Mouse (Mus musculus): ENCODE measurements around the gene Pcdh8. TPM values are rescaled to one million over a fixed set of nuclear protein-coding genes. Genes with fewer than 3 reads are reported as not detected.

Gene Pcdh8
- polyA plus RNA-seq, 1 experiment from 2014 or later, result 0.97 TPM

GRCm38 (mm10) chr14:79787918-79788317 lies 16.8 kb upstream of the Pcdh8 start:
- DNase-seq (ENCODE audit: low spot score), result no peak
- Histone ChIP-seq H3K4me3 (ENCODE audit: low read depth, low read length) (no peak overlapping the region), H3K4me1 (replicated peaks; ENCODE audit: control insufficient read depth, insufficient read depth) (no peaks in the 10 kb centered on the region), H3K27ac (replicated peaks) (no peak overlapping the region), H3K4me2 (replicated peaks; ENCODE audit: low read depth) (no peak overlapping the region), H3K36me3 (ENCODE audit: control insufficient read depth, insufficient read depth, low read length) (no peaks in the 10 kb centered on the region), H3K9ac (ENCODE audit: low read length) (no peak overlapping the region), H3K9me3 (ENCODE audit: control insufficient read depth, low read length) (no peaks in the 10 kb centered on the region), H3K27me3 (ENCODE audit: control insufficient read depth, insufficient read depth, low read length) (no peaks in the 10 kb centered on the region)
- no peak for ATAC-seq (ENCODE audit: low FRiP score, low TSS enrichment)
- TF ChIP-seq EP300 (optimal IDR thresholded peaks at IDR 0.05) (no peak), CTCF (IDR thresholded peaks at IDR 0.05; ENCODE audit: low read depth) (no peak)
- WGBS, result 74% methylated on average over 6 of the region's 6 CpGs

- no peak for ATAC-seq (ENCODE audit: low FRiP score, low TSS enrichment)
- Histone ChIP-seq H3K36me3 (ENCODE audit: control insufficient read depth, insufficient read depth, low read length) (no peaks in the 10 kb centered on the region), H3K27ac (replicated peaks) (no peak overlapping the region), H3K9ac (ENCODE audit: low read length) (no peak overlapping the region), H3K4me3 (ENCODE audit: low read depth, low read length) (no peak overlapping the region), H3K27me3 (ENCODE audit: control insufficient read depth, insufficient read depth, low read length) (no peaks in the 10 kb centered on the region), H3K4me2 (replicated peaks; ENCODE audit: low read depth) (no peak overlapping the region), H3K9me3 (ENCODE audit: control insufficient read depth, low read length) (no peaks in the 10 kb centered on the region), H3K4me1 (replicated peaks; ENCODE audit: control insufficient read depth, insufficient read depth) (no peaks in the 10 kb centered on the region)
- DNase-seq (ENCODE audit: low spot score), result peak; percentile 25
- 26% methylated on average over 4 of the region's 4 CpGs for WGBS
- TF ChIP-seq EP300 (optimal IDR thresholded peaks at IDR 0.05) (no peak), CTCF (IDR thresholded peaks at IDR 0.05; ENCODE audit: low read depth) (no peak)
Observed at GRCm38 (mm10) chr14:79785400-79785799, 14.3 kb upstream of the Pcdh8 start.

GRCm38 (mm10) chr14:79780889-79781288 lies 9.8 kb upstream of the Pcdh8 start:
- H3K27ac ChIP-seq (replicated peaks), result no peak overlapping the region
- TF ChIP-seq EP300 (optimal IDR thresholded peaks at IDR 0.05) (no peak), CTCF (IDR thresholded peaks at IDR 0.05; ENCODE audit: low read depth) (no peak)
- H3K9me3 ChIP-seq (ENCODE audit: control insufficient read depth, low read length), result no peaks in the 10 kb centered on the region
- ATAC-seq (ENCODE audit: low FRiP score, low TSS enrichment) (no peak), DNase-seq (ENCODE audit: low spot score) (no peak)
- no peak overlapping the region for H3K4me3 ChIP-seq (ENCODE audit: low read depth, low read length)
- no peak overlapping the region for H3K9ac ChIP-seq (ENCODE audit: low read length)
- H3K4me1 ChIP-seq (replicated peaks; ENCODE audit: control insufficient read depth, insufficient read depth), result no peaks in the 10 kb centered on the region
- WGBS, result 53% methylated on average over 1 of the region's 1 CpGs
- H3K36me3 ChIP-seq (ENCODE audit: control insufficient read depth, insufficient read depth, low read length), result no peaks in the 10 kb centered on the region
- H3K4me2 ChIP-seq (replicated peaks; ENCODE audit: low read depth), result no peak overlapping the region
- no peaks in the 10 kb centered on the region for H3K27me3 ChIP-seq (ENCODE audit: control insufficient read depth, insufficient read depth, low read length)

- H3K4me1 ChIP-seq (replicated peaks; ENCODE audit: control insufficient read depth, insufficient read depth), result no peaks in the 10 kb centered on the region
- H3K27me3 ChIP-seq (ENCODE audit: control insufficient read depth, insufficient read depth, low read length), result no peaks in the 10 kb centered on the region
- ATAC-seq (ENCODE audit: low FRiP score, low TSS enrichment) (no peak), DNase-seq (ENCODE audit: low spot score) (no peak)
- no peaks in the 10 kb centered on the region for H3K36me3 ChIP-seq (ENCODE audit: control insufficient read depth, insufficient read depth, low read length)
- no peak overlapping the region for H3K9ac ChIP-seq (ENCODE audit: low read length)
- no peak overlapping the region for H3K4me2 ChIP-seq (replicated peaks; ENCODE audit: low read depth)
- no peak overlapping the region for H3K27ac ChIP-seq (replicated peaks)
- no peak for TF ChIP-seq CTCF (IDR thresholded peaks at IDR 0.05; ENCODE audit: low read depth)
- no peak for TF ChIP-seq EP300 (optimal IDR thresholded peaks at IDR 0.05)
- no peaks in the 10 kb centered on the region for H3K9me3 ChIP-seq (ENCODE audit: control insufficient read depth, low read length)
- 28% methylated on average over 6 of the region's 6 CpGs for WGBS
- H3K4me3 ChIP-seq (ENCODE audit: low read depth, low read length), result no peak overlapping the region
Observed at GRCm38 (mm10) chr14:79780332-79780731, 9.2 kb upstream of the Pcdh8 start.

DNA sequence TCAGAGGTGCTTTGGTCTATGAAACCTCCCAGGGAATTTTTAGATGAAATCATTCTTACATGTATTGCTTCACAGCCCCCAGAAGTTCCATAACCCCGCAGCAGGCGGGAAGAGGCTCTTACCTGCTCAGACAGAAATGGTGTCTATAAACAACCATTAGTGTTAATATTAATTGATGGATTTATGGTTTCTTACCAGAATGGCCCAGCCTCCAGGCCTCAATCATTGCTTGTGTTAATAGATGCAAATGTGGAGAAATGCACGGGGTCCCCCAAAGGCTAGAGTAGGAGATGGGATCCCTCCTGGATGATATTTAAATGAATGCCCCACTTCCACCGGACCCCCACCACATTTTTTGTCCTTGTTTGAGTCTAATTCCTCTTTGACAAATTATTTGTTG lies 8.7 kb upstream of the Pcdh8 start:
- 50% methylated on average over 4 of the region's 4 CpGs for whole genome bisulfite sequencing
- H3K4me2 ChIP-seq (replicated peaks; ENCODE audit: low read depth), result no peak overlapping the region
- H3K9me3 ChIP-seq (ENCODE audit: control insufficient read depth, low read length), result no peaks in the 10 kb centered on the region
- TF ChIP-seq CTCF (IDR thresholded peaks at IDR 0.05; ENCODE audit: low read depth) (no peak), EP300 (optimal IDR thresholded peaks at IDR 0.05) (no peak)
- no peak overlapping the region for H3K4me3 ChIP-seq (ENCODE audit: low read depth, low read length)
- ATAC-seq (ENCODE audit: low FRiP score, low TSS enrichment), result no peak
- no peak overlapping the region for H3K9ac ChIP-seq (ENCODE audit: low read length)
- DNase-seq (ENCODE audit: low spot score), result no peak
- H3K27me3 ChIP-seq (ENCODE audit: control insufficient read depth, insufficient read depth, low read length), result no peaks in the 10 kb centered on the region
- no peaks in the 10 kb centered on the region for H3K36me3 ChIP-seq (ENCODE audit: control insufficient read depth, insufficient read depth, low read length)
- H3K4me1 ChIP-seq (replicated peaks; ENCODE audit: control insufficient read depth, insufficient read depth), result no peaks in the 10 kb centered on the region
- H3K27ac ChIP-seq (replicated peaks), result no peak overlapping the region

DNA sequence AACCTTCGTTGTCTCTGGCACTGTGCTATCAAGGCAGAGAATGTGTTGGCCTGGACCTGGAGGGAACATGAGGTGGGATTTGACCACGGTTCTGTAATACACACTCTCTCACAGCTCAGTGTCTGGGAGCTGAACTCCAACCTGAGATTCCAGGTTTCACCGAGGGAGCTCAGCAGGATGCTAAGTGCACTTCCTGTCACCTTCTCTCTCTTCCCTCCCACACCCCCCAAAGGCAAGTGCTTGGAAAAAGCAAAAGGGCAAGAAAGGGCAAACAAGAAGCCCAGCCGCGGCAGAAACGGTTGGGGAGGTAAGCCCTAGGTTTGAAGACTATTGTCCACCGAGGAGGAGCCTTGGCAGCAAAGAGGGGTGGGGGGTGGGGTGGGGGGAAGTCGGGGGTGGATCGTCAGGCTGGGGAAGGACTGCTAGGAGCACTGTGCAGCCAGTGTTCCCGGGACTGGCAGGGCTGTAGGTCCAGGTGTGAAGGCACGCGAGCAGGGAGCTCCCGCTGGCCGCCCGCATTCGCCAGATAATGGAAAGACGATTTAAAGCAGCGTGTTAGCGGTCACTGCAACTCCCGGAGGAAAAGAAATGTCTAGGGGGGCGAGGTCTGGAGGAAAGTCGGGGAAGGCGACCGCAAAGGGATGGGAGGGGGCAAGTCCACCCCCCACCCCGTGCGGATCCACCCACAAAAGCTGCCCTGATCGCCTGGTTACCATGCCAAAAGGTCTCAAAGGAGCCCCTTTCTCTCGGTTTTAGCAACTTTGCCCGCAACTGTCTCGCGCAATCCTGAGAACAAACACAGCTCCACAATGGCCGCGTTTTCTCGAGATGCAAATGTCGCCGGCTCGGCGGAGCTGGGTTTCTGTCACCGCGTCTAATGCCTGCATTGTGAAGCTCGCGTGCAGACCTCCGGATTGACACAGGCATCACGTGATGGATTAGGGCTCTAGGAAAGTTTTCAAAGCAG lies 2.6 kb upstream of the Pcdh8 start:
- Histone ChIP-seq H3K36me3 (ENCODE audit: control insufficient read depth, insufficient read depth, low read length) (no peaks in the 10 kb centered on the region), H3K4me1 (replicated peaks; ENCODE audit: control insufficient read depth, insufficient read depth) (peaks cover 5% of the 10 kb centered on the region), H3K9ac (ENCODE audit: low read length) (no peak overlapping the region), H3K27me3 (ENCODE audit: control insufficient read depth, insufficient read depth, low read length) (peaks cover 18% of the 10 kb centered on the region; the same call in 1 of the 2 replicates), H3K9me3 (ENCODE audit: control insufficient read depth, low read length) (no peaks in the 10 kb centered on the region), H3K27ac (replicated peaks) (no peak overlapping the region), H3K4me2 (replicated peaks; ENCODE audit: low read depth) (peak overlapping the region; percentile 42), H3K4me3 (ENCODE audit: low read depth, low read length) (peak overlapping the region; percentile 27)
- TF ChIP-seq CTCF (IDR thresholded peaks at IDR 0.05; ENCODE audit: low read depth) (no peak), EP300 (optimal IDR thresholded peaks at IDR 0.05) (no peak)
- 1% methylated on average over 44 of the region's 44 CpGs for WGBS
- ATAC-seq (ENCODE audit: low FRiP score, low TSS enrichment) (no peak), DNase-seq (ENCODE audit: low spot score) (no peak)

Measured in stomach, postnatal 0 days (tissue).